Mouse (Mus musculus) kidney, adult 18-20 months (tissue): ENCODE data around the gene Exosc6.
"Not testable (repeated sequence)": the region's sequence is repeated elsewhere in the genome, so short reads cannot be mapped to it uniquely, and the experiment has no call there.

Source experiments
- DNase-seq: peaks from one replicate; pipeline ENCODE4 v3.0.0; 2021

The Exosc6 gene

GRCm38 (mm10) chr8:111062072-111062757 lies 6.1 kb downstream of the Exosc6 start:
- DNase-seq: peak; percentile 89

GRCm38 (mm10) chr8:111062893-111063292 lies 6.8 kb downstream of the Exosc6 start:
- no peak for DNase-seq

- no peak for DNase-seq
Observed at GRCm38 (mm10) chr8:111066308-111066707, 10.2 kb downstream of the Exosc6 start.

GRCm38 (mm10) chr8:111067439-111067838 lies 11.3 kb downstream of the Exosc6 start:
- no peak for DNase-seq

GRCm38 (mm10) chr8:111068660-111069059 lies 12.5 kb downstream of the Exosc6 start:
- DNase-seq: not testable (repeated sequence)

GRCm38 (mm10) chr8:111075926-111076325 lies 19.8 kb downstream of the Exosc6 start:
- DNase-seq: no peak

GRCm38 (mm10) chr8:111079461-111079860 lies 23.3 kb downstream of the Exosc6 start:
- no peak for DNase-seq

- peak; percentile 62 for DNase-seq
Observed at GRCm38 (mm10) chr8:111079861-111080271, 23.7 kb downstream of the Exosc6 start.

- DNase-seq: no peak
Observed at GRCm38 (mm10) chr8:111081580-111082258, 25.6 kb downstream of the Exosc6 start.

GRCm38 (mm10) chr8:111083936-111084335 lies 27.8 kb downstream of the Exosc6 start:
- DNase-seq: not testable (repeated sequence)

- peak; percentile 65 for DNase-seq
Observed at GRCm38 (mm10) chr8:111090126-111090525, 34.0 kb downstream of the Exosc6 start.

GRCm38 (mm10) chr8:111091706-111092105 lies 35.6 kb downstream of the Exosc6 start:
- DNase-seq: no peak

- DNase-seq: not testable (repeated sequence)
Observed at GRCm38 (mm10) chr8:111092326-111092725, 36.2 kb downstream of the Exosc6 start, which contains the start of gene Clec18a. Gene Clec18a, minus strand, starts transcription at chr8:111092426.

GRCm38 (mm10) chr8:111093865-111094718 lies 38.0 kb downstream of the Exosc6 start, which contains the start of gene Pdpr:
Gene Pdpr, plus strand, starts transcription at chr8:111094630.
- peak; percentile 95 for DNase-seq

GRCm38 (mm10) chr8:111094719-111095302 lies 38.7 kb downstream of the Exosc6 start:
- not testable (repeated sequence) for DNase-seq
